In genomic region chr2:121357494-121357893, GRCm38 (mm10) we compare ENCODE assay signal across 8 mouse cellular contexts. TPM values are rescaled to one million over a fixed set of nuclear protein-coding genes. Genes with fewer than 3 reads are reported as not detected.
DNase-seq lines count a peak whose midpoint lies in the region; ATAC-seq lines count a peak whose summit lies in the region.
"Had no signal": no experiment of that assay in that cellular context is flagged by ENCODE, and none has a peak within 500 bp of the region (broad histone marks: within the 10 kb centered on the region; RNA-seq: fewer than 3 reads in every experiment).

Ckmt1 (plus strand) TSS chr2:121357714.

- H3K9me3 ChIP-seq in megakaryocyte, embryonic 14.5 days, result no peaks in the 10 kb centered on the region
- H3K9me3 ChIP-seq in forebrain, embryonic 16.5 days (ENCODE audit: control insufficient read depth, low read length), result no peaks in the 10 kb centered on the region
- no peaks in the 10 kb centered on the region for H3K9me3 ChIP-seq in neural tube, embryonic 12.5 days

- ATAC-seq in megakaryocyte, adult 5-6 weeks (ENCODE audit: poor library complexity, severe bottlenecking), result no peak
- no peak for ATAC-seq in forebrain, embryonic 16.5 days
- ATAC-seq in neural tube, embryonic 12.5 days (ENCODE audit: low FRiP score, low read depth), result no peak
- no peak for ATAC-seq in megakaryocyte progenitor cell, adult 5-6 weeks (replicated peaks; ENCODE audit: poor library complexity)

- H3K36me3 ChIP-seq in megakaryocyte, embryonic 14.5 days (replicated peaks; ENCODE audit: low read length), result no peaks in the 10 kb centered on the region
- no peaks in the 10 kb centered on the region for H3K36me3 ChIP-seq in forebrain, embryonic 16.5 days (ENCODE audit: control insufficient read depth, insufficient read depth)
- no peaks in the 10 kb centered on the region for H3K36me3 ChIP-seq in neural tube, embryonic 12.5 days

- peaks cover 55% of the 10 kb centered on the region for H3K4me1 ChIP-seq in megakaryocyte, embryonic 14.5 days
- peaks cover 14% of the 10 kb centered on the region for H3K4me1 ChIP-seq in forebrain, embryonic 16.5 days (replicated peaks; ENCODE audit: control insufficient read depth, insufficient read depth, low read length)
- H3K4me1 ChIP-seq in neural tube, embryonic 12.5 days, result peaks cover 17% of the 10 kb centered on the region

- H3K27ac ChIP-seq in forebrain, embryonic 16.5 days (ENCODE audit: low read length), result no peak within 1 kb of the TSS
- H3K27ac ChIP-seq in neural tube, embryonic 12.5 days, result no peak within 1 kb of the TSS

- peak within 1 kb of the TSS; percentile 80 for H3K4me3 ChIP-seq in megakaryocyte, embryonic 14.5 days (replicated peaks)
- peak within 1 kb of the TSS; percentile 53 for H3K4me3 ChIP-seq in forebrain, embryonic 16.5 days (replicated peaks; ENCODE audit: low read length)
- H3K4me3 ChIP-seq in neural tube, embryonic 12.5 days, result peak within 1 kb of the TSS; percentile 30

- no peak for DNase-seq in left cerebral cortex, adult 8-10 months (ENCODE audit: low spot score in 2 of 2)
- DNase-seq in testis, postnatal 14 days (ENCODE audit: low spot score), result no peak

- peaks cover 57% of the 10 kb centered on the region for H3K27me3 ChIP-seq in megakaryocyte, embryonic 14.5 days (replicated peaks)
- H3K27me3 ChIP-seq in forebrain, embryonic 16.5 days (replicated peaks; ENCODE audit: control insufficient read depth, insufficient read depth, low read length), result peaks cover 13% of the 10 kb centered on the region
- H3K27me3 ChIP-seq in neural tube, embryonic 12.5 days (replicated peaks), result peaks cover 26% of the 10 kb centered on the region

- WGBS in forebrain, embryonic 16.5 days, result 47% methylated on average over 5 of the region's 5 CpGs
- 63% methylated on average over 5 of the region's 5 CpGs for WGBS in neural tube, embryonic 12.5 days

- H3K4me2 ChIP-seq in forebrain, embryonic 16.5 days (ENCODE audit: low read length), result peak within 1 kb of the TSS; percentile 62
- H3K4me2 ChIP-seq in neural tube, embryonic 12.5 days (replicated peaks), result peak within 1 kb of the TSS; percentile 60

- H3K9ac ChIP-seq in forebrain, embryonic 16.5 days (replicated peaks; ENCODE audit: low read depth, low read length), result peak within 1 kb of the TSS; percentile 62
- peak within 1 kb of the TSS; percentile 57 for H3K9ac ChIP-seq in neural tube, embryonic 12.5 days

RNA-seq across cellular contexts. Expression of gene Ckmt1, which starts in this region (rescaled TPM):
- not detected in 2 replicates for polyA plus RNA-seq in megakaryocyte, embryonic 14.5 days (2012; ENCODE audit: insufficient read depth, low replicate concordance)
- total RNA-seq in megakaryocyte, adult 5-6 weeks (2015), result not detected in 2 replicates
- not detected in 2 replicates for total RNA-seq in megakaryocyte, adult 5-6 weeks (2017)
- polyA plus RNA-seq in forebrain, embryonic 16.5 days (2015; fragmentation: Nextera tagmentation; extraction: Ambion mirVana), result 26.3 and 35.7 TPM in 2 replicates
- 100 to 1,000 TPM; 418 to 426 (median 425) TPM for total RNA-seq in left cerebral cortex, adult 8-10 months (2022)
- polyA plus RNA-seq in neural tube, embryonic 12.5 days (2016; fragmentation: Nextera tagmentation; extraction: Ambion mirVana), result 19.6 and 19.7 TPM in 2 replicates
- total RNA-seq in megakaryocyte progenitor cell, adult 5-6 weeks (2015), result not detected in 2 replicates
- total RNA-seq in megakaryocyte progenitor cell, adult 5-6 weeks (2017), result not detected in 2 replicates
- total RNA-seq: common myeloid progenitor, adult 5-6 weeks had no signal

Comparison
In these comparisons a context has a peak if more than half of its experiments do, and no peak if none do; other contexts are left out.
1. RNA of gene Ckmt1 (total RNA-seq): 418 to 426 TPM in left cerebral cortex, adult 8-10 months; not detected in megakaryocyte, adult 5-6 weeks and not detected in megakaryocyte progenitor cell, adult 5-6 weeks; every median in the first group is over 100 times any median in the second.
2. RNA of gene Ckmt1 (polyA plus RNA-seq): 26.3 to 35.7 TPM in forebrain, embryonic 16.5 days and 19.6 to 19.7 TPM in neural tube, embryonic 12.5 days; not detected in megakaryocyte, embryonic 14.5 days; every median in the first group is over 10 times any median in the second.
3. H3K4me3 ChIP-seq: peak in every context shown above with its lines; median percentile 80 in megakaryocyte, embryonic 14.5 days; 53 in forebrain, embryonic 16.5 days; 30 in neural tube, embryonic 12.5 days.